Mouse (Mus musculus) cerebellum, adult 9-11 months (tissue): ENCODE measurements at regions not wholly inside any gene's neighbourhood (a gene's known extent, or its start where the extent isn't known, plus 50 kb on each side); places are given as distances from the start of the nearest gene placed in this dataset.

ENCODE experiments used
- DNase-seq: peaks from one replicate; pipeline ENCODE4 v3.0.0; 2022

- no peak for DNase-seq
These were observed 1002.8 kb upstream of the Adgrl2 start for GRCm38 (mm10) chr3:149993199-149993598.

GRCm38 (mm10) chr3:149987801-149988200 is 997.4 kb upstream of the Adgrl2 start:
- no peak for DNase-seq

GRCm38 (mm10) chr3:149956993-149957392 is 966.6 kb upstream of the Adgrl2 start:
- DNase-seq: no peak

- no peak for DNase-seq
These were observed 945.8 kb upstream of the Adgrl2 start for GRCm38 (mm10) chr3:149936197-149936596.

- no peak for DNase-seq
These were observed 944.5 kb upstream of the Adgrl2 start for GRCm38 (mm10) chr3:149934832-149935231.

- DNase-seq: no peak
These were observed 938.4 kb upstream of the Adgrl2 start for GRCm38 (mm10) chr3:149928456-149929360.

- DNase-seq: no peak
These were observed 929.9 kb upstream of the Adgrl2 start for GRCm38 (mm10) chr3:149920206-149920605.

GRCm38 (mm10) chr3:149918201-149918600 is 927.8 kb upstream of the Adgrl2 start:
- no peak for DNase-seq

- no peak for DNase-seq
These were observed 920.4 kb upstream of the Adgrl2 start for GRCm38 (mm10) chr3:149910721-149911120.

- no peak for DNase-seq
These were observed 911.4 kb upstream of the Adgrl2 start for GRCm38 (mm10) chr3:149901783-149902182.

- no peak for DNase-seq
These were observed 886.2 kb upstream of the Adgrl2 start for GRCm38 (mm10) chr3:149876553-149876952.

- DNase-seq: no peak
These were observed 875.6 kb upstream of the Adgrl2 start for GRCm38 (mm10) chr3:149865945-149866344.

- no peak for DNase-seq
These were observed 856.7 kb upstream of the Adgrl2 start for GRCm38 (mm10) chr3:149846941-149847539.

GRCm38 (mm10) chr3:149845826-149846486 is 855.6 kb upstream of the Adgrl2 start:
- DNase-seq: no peak

- no peak for DNase-seq
These were observed 854.9 kb upstream of the Adgrl2 start for GRCm38 (mm10) chr3:149845083-149845825.

- DNase-seq: no peak
These were observed 847.6 kb upstream of the Adgrl2 start for GRCm38 (mm10) chr3:149837921-149838320.

GRCm38 (mm10) chr3:149836467-149837233 is 846.3 kb upstream of the Adgrl2 start:
- no peak for DNase-seq

- DNase-seq: no peak
These were observed 836.8 kb upstream of the Adgrl2 start for GRCm38 (mm10) chr3:149827181-149827580.

GRCm38 (mm10) chr3:149826757-149827156 is 836.4 kb upstream of the Adgrl2 start:
- DNase-seq: no peak

- no peak for DNase-seq
These were observed 830.3 kb upstream of the Adgrl2 start for GRCm38 (mm10) chr3:149820670-149821069.

GRCm38 (mm10) chr3:149819863-149820262 is 829.5 kb upstream of the Adgrl2 start:
- DNase-seq: no peak

- no peak for DNase-seq
These were observed 828.7 kb upstream of the Adgrl2 start for GRCm38 (mm10) chr3:149819081-149819480.
